Mouse (Mus musculus): ENCODE measurements around the gene Acap2.

GRCm38 (mm10) chr16:31135519-31135918 is 65.5 kb downstream of the Acap2 start:
- TF ChIP-seq CTCF (IDR thresholded peaks at IDR 0.05; ENCODE audit: borderline replicate concordance, extremely low read depth, insufficient read depth, insufficient read length) (no peak), POLR2A (IDR thresholded peaks at IDR 0.05; ENCODE audit: borderline replicate concordance, extremely low read depth, insufficient read depth, insufficient read length, poor library complexity, severe bottlenecking) (no peak)

All from brain, embryonic 14.5 days (tissue).